Mouse (Mus musculus) splenic B cell, adult 2 months (primary cell): ENCODE data around the gene Aar2.
A peak's percentile ranks its signal among the peaks of the same experiment; 100 is the strongest.
"Not testable (repeated sequence)": the region's sequence is repeated elsewhere in the genome, so short reads cannot be mapped to it uniquely, and the experiment has no call there.

Experiments
- DNase-seq: peaks from one replicate; pipeline ENCODE4 v3.0.0-alpha.2; 2011; ENCODE audit warnings: low read depth, low spot score
- H3K27me3 ChIP-seq: 2 replicates; pipeline ENCODE4 v1.6.1; 2012; ENCODE audit warnings: mild to moderate bottlenecking, low read length, moderate library complexity, mixed read lengths; ENCODE audit not compliant: control insufficient read depth, poor library complexity, insufficient read depth, severe bottlenecking
- H3K36me3 ChIP-seq: 2 replicates; pipeline ENCODE4 v1.6.1; 2012; ENCODE audit warnings: mild to moderate bottlenecking, low read length, moderate library complexity, mixed read lengths; ENCODE audit not compliant: control insufficient read depth, poor library complexity, insufficient read depth, severe bottlenecking

Gene Aar2

GRCm38 (mm10) chr2:156547123-156547891 lies at the start of gene Aar2:
Gene Aar2, plus strand, starts transcription at chr2:156547584.
- DNase-seq = peak; percentile 87
- Histone ChIP-seq H3K27me3 (no peaks in the 10 kb centered on the region), H3K36me3 (no peaks in the 10 kb centered on the region; the same call in 1 of the 2 replicates)

GRCm38 (mm10) chr2:156497915-156498314 lies 49.5 kb upstream of the Aar2 start:
- no peaks in the 10 kb centered on the region for H3K27me3 ChIP-seq
- DNase-seq = peak; percentile 50
- H3K36me3 ChIP-seq = no peaks in the 10 kb centered on the region

- no peaks in the 10 kb centered on the region for H3K36me3 ChIP-seq
- DNase-seq = no peak
- H3K27me3 ChIP-seq = no peaks in the 10 kb centered on the region
Measured at GRCm38 (mm10) chr2:156501025-156501424, 46.4 kb upstream of the Aar2 start.

GRCm38 (mm10) chr2:156505533-156505932 lies 41.9 kb upstream of the Aar2 start:
- no peaks in the 10 kb centered on the region for H3K27me3 ChIP-seq
- no peak for DNase-seq

GRCm38 (mm10) chr2:156512028-156512427 lies 35.4 kb upstream of the Aar2 start:
- Histone ChIP-seq H3K27me3 (no peaks in the 10 kb centered on the region), H3K36me3 (no peaks in the 10 kb centered on the region)
- no peak for DNase-seq

More at GRCm38 (mm10) chr2:156505533-156505932, 41.9 kb upstream of the Aar2 start:
- H3K36me3 ChIP-seq = no peaks in the 10 kb centered on the region

- no peak for DNase-seq
- Histone ChIP-seq H3K27me3 (no peaks in the 10 kb centered on the region), H3K36me3 (no peaks in the 10 kb centered on the region)
Measured at GRCm38 (mm10) chr2:156512561-156512960, 34.8 kb upstream of the Aar2 start.

GRCm38 (mm10) chr2:156515102-156515501 lies 32.3 kb upstream of the Aar2 start:
- Histone ChIP-seq H3K36me3 (no peaks in the 10 kb centered on the region), H3K27me3 (no peaks in the 10 kb centered on the region)
- no peak for DNase-seq

- Histone ChIP-seq H3K36me3 (no peaks in the 10 kb centered on the region), H3K27me3 (no peaks in the 10 kb centered on the region; the same call in 1 of the 2 replicates)
- peak; percentile 70 for DNase-seq
Measured at GRCm38 (mm10) chr2:156515565-156516185, 31.7 kb upstream of the Aar2 start.

GRCm38 (mm10) chr2:156516678-156517077 lies 30.7 kb upstream of the Aar2 start:
- peak; percentile 23 for DNase-seq

GRCm38 (mm10) chr2:156518306-156518705 lies 29.1 kb upstream of the Aar2 start:
- DNase-seq = no peak
- no peaks in the 10 kb centered on the region; the same call in 1 of the 2 replicates for H3K27me3 ChIP-seq

More at GRCm38 (mm10) chr2:156516678-156517077, 30.7 kb upstream of the Aar2 start:
- not testable (repeated sequence) for H3K27me3 ChIP-seq, H3K36me3 ChIP-seq

GRCm38 (mm10) chr2:156519584-156519983 lies 27.8 kb upstream of the Aar2 start:
- Histone ChIP-seq H3K27me3 (no peaks in the 10 kb centered on the region; the same call in 1 of the 2 replicates), H3K36me3 (no peaks in the 10 kb centered on the region)
- DNase-seq = no peak

More at GRCm38 (mm10) chr2:156518306-156518705, 29.1 kb upstream of the Aar2 start:
- H3K36me3 ChIP-seq = no peaks in the 10 kb centered on the region

- DNase-seq = peak; percentile 22
- Histone ChIP-seq H3K27me3 (no peaks in the 10 kb centered on the region; the same call in 1 of the 2 replicates), H3K36me3 (no peaks in the 10 kb centered on the region)
Measured at GRCm38 (mm10) chr2:156522994-156523393, 24.4 kb upstream of the Aar2 start.

- Histone ChIP-seq H3K36me3 (no peaks in the 10 kb centered on the region), H3K27me3 (no peaks in the 10 kb centered on the region; the same call in 1 of the 2 replicates)
- DNase-seq = no peak
Measured at GRCm38 (mm10) chr2:156524078-156524477, 23.3 kb upstream of the Aar2 start.

GRCm38 (mm10) chr2:156529726-156530125 lies 17.7 kb upstream of the Aar2 start:
- no peaks in the 10 kb centered on the region for H3K36me3 ChIP-seq
- peak; percentile 65 for DNase-seq

GRCm38 (mm10) chr2:156533160-156533559 lies 14.2 kb upstream of the Aar2 start:
- Histone ChIP-seq H3K36me3 (no peaks in the 10 kb centered on the region), H3K27me3 (no peaks in the 10 kb centered on the region)
- DNase-seq = no peak

More at GRCm38 (mm10) chr2:156529726-156530125, 17.7 kb upstream of the Aar2 start:
- H3K27me3 ChIP-seq = no peaks in the 10 kb centered on the region
